Mouse (Mus musculus): ENCODE results near the gene Ryr3.

DNA sequence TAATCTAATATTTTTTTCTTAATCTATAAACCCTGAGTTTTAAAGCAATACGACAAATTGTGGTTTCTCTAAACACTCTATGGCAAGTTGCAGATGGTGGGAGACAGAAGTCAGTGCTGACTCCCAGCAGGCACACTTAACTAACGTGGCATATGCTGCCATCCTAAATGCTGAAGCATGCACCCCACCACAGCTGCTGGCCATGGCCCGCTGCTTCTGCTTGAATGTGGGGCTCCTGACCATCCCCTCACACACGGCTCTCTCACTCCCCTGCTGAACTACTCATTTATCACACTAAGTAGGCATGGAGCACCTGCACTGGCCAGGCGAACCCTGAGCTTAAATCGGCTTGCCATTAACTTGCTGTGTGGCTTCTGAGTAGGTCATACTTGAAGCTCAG is 29.7 kb downstream of the Ryr3 start:
- TF ChIP-seq POLR2A (IDR thresholded peaks at IDR 0.05; ENCODE audit: insufficient read depth, low read depth, low read length): no peak
- no peak for TF ChIP-seq CTCF (IDR thresholded peaks at IDR 0.05; ENCODE audit: insufficient read depth, low read depth, low read length)

Data from olfactory bulb, adult 2 months (tissue).